Mouse (Mus musculus) limb, embryonic 12.5 days (tissue): ENCODE measurements at regions not wholly inside any gene's neighbourhood (a gene's known extent, or its start where the extent isn't known, plus 50 kb on each side); places are given as distances from the start of the nearest gene placed in this dataset.

Source experiments
- ATAC-seq: fragments of 200-750 bp; cut with Nextera tagmentation; 2 replicates; pipeline ENCODE4 v1.8.0; 2017; ENCODE audit warnings: low read depth, moderate TSS enrichment; ENCODE audit not compliant: insufficient number of reproducible peaks, insufficient read depth, low FRiP score, low TSS enrichment
- H3K27ac ChIP-seq: fragments of 300-500 bp; sonication (generic); 2 replicates; pipeline ENCODE4 v1.5.1; 2016; ENCODE audit warnings: mild to moderate bottlenecking, moderate library complexity
- H3K27me3 ChIP-seq: fragments of 300-500 bp; sonication (generic); 2 replicates; pipeline ENCODE4 v1.6.1; 2016; ENCODE audit warnings: mild to moderate bottlenecking, moderate library complexity
- H3K36me3 ChIP-seq: fragments of 300-500 bp; sonication (generic); 2 replicates; pipeline ENCODE4 v1.6.1; 2016; ENCODE audit warnings: mild to moderate bottlenecking, moderate library complexity
- H3K4me1 ChIP-seq: fragments of 300-500 bp; sonication (generic); replicated peaks from 2 replicates; pipeline ENCODE4 v1.6.1; 2016
- H3K4me2 ChIP-seq: fragments of 300-500 bp; sonication (generic); 2 replicates; pipeline ENCODE4 v1.6.1; 2016; ENCODE audit warnings: mild to moderate bottlenecking, moderate library complexity
- H3K4me3 ChIP-seq: fragments of 300-500 bp; sonication (generic); replicated peaks from 2 replicates; pipeline ENCODE4 v1.5.1; 2016; ENCODE audit warnings: mild to moderate bottlenecking
- H3K9ac ChIP-seq: fragments of 300-500 bp; sonication (generic); replicated peaks from 2 replicates; pipeline ENCODE4 v1.6.1; 2016; ENCODE audit warnings: mild to moderate bottlenecking, moderate library complexity
- H3K9me3 ChIP-seq: fragments of 300-500 bp; sonication (generic); 2 replicates; pipeline ENCODE4 v1.6.1; 2016; ENCODE audit warnings: mild to moderate bottlenecking, moderate library complexity
- WGBS: fragments of 180-500 bp; shearing (Covaris S2); methylation state at CpG from one replicate; pipeline ENCODE4 v1.1.7; 2016; 5-methylcytosine and 5-hydroxymethylcytosine counted together

GRCm38 (mm10) chr6:97691136-97691535, 73.8 kb upstream of the Frmd4b start:
- no peak overlapping the region for H3K4me2 ChIP-seq

GRCm38 (mm10) chr6:97684335-97684734, 67.0 kb upstream of the Frmd4b start:
- WGBS: 78% methylated on average over 7 of the region's 7 CpGs
- no peaks in the 10 kb centered on the region for H3K9me3 ChIP-seq
- no peak overlapping the region for H3K4me2 ChIP-seq
- H3K9ac ChIP-seq: no peak overlapping the region
- no peak overlapping the region for H3K4me3 ChIP-seq
- H3K27ac ChIP-seq: no peak overlapping the region
- H3K27me3 ChIP-seq: no peaks in the 10 kb centered on the region
- no peak for ATAC-seq
- H3K4me1 ChIP-seq: no peaks in the 10 kb centered on the region
- H3K36me3 ChIP-seq: no peaks in the 10 kb centered on the region

More at GRCm38 (mm10) chr6:97691136-97691535, 73.8 kb upstream of the Frmd4b start:
- no peaks in the 10 kb centered on the region for H3K36me3 ChIP-seq
- no peaks in the 10 kb centered on the region for H3K27me3 ChIP-seq
- H3K4me3 ChIP-seq: no peak overlapping the region
- no peak overlapping the region for H3K27ac ChIP-seq
- no peaks in the 10 kb centered on the region for H3K9me3 ChIP-seq
- 86% methylated on average over 3 of the region's 3 CpGs for WGBS
- H3K4me1 ChIP-seq: no peaks in the 10 kb centered on the region
- no peak overlapping the region for H3K9ac ChIP-seq
- no peak for ATAC-seq

- ATAC-seq: no peak
- Histone ChIP-seq H3K4me2 (no peak overlapping the region), H3K9me3 (no peaks in the 10 kb centered on the region), H3K36me3 (no peaks in the 10 kb centered on the region), H3K4me1 (no peaks in the 10 kb centered on the region), H3K27me3 (no peaks in the 10 kb centered on the region), H3K9ac (no peak overlapping the region), H3K27ac (no peak overlapping the region), H3K4me3 (no peak overlapping the region)
- 95% methylated on average over 1 of the region's 1 CpGs for WGBS
These were observed 64.9 kb upstream of the Frmd4b start for GRCm38 (mm10) chr6:97682213-97682612.

- no peaks in the 10 kb centered on the region for H3K4me1 ChIP-seq
- H3K4me3 ChIP-seq: no peak overlapping the region
- no peaks in the 10 kb centered on the region for H3K9me3 ChIP-seq
- ATAC-seq: no peak
- WGBS: 58% methylated on average over 5 of the region's 5 CpGs
- H3K27ac ChIP-seq: no peak overlapping the region
- no peak overlapping the region for H3K4me2 ChIP-seq
- no peaks in the 10 kb centered on the region for H3K27me3 ChIP-seq
- no peaks in the 10 kb centered on the region for H3K36me3 ChIP-seq
- H3K9ac ChIP-seq: no peak overlapping the region
These were observed 57.9 kb upstream of the Frmd4b start for GRCm38 (mm10) chr6:97675181-97675756.

GRCm38 (mm10) chr6:97666818-97667629, 49.7 kb upstream of the Frmd4b start:
- Histone ChIP-seq H3K4me1 (peaks cover 7% of the 10 kb centered on the region), H3K4me3 (no peak overlapping the region), H3K27ac (no peak overlapping the region), H3K9me3 (no peaks in the 10 kb centered on the region), H3K9ac (no peak overlapping the region), H3K27me3 (no peaks in the 10 kb centered on the region), H3K36me3 (no peaks in the 10 kb centered on the region), H3K4me2 (no peak overlapping the region)
- ATAC-seq: no peak
- WGBS: 15% methylated on average over 5 of the region's 5 CpGs
